ENCODE assay signal across 14 mouse cellular contexts in the genomic region with DNA sequence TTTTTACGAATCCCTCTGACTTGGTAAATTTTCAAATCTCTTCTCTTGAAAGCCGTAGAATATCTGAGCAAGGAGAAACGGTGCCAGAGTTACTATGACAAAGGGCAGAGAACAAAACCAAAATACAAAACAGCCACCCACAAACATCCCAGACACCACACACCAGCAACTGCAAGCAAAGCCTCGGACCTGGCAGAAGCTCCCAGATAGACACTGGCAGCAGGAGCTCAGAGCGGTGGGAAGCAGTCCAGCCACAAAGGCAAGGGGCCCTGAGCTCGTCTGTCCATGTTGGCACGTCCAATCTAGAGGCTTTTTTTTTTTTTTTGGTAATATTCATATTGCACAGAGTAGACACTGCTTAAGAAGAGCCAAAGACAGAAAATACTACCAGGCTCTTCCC. TPM values are rescaled to one million over a fixed set of nuclear protein-coding genes. Genes with fewer than 3 reads are reported as not detected.
DNase-seq lines count a peak whose midpoint lies in the region; ATAC-seq lines count a peak whose summit lies in the region.
"Had no signal": no experiment of that assay in that cellular context is flagged by ENCODE, and none has a peak within 500 bp of the region (broad histone marks: within the 10 kb centered on the region; RNA-seq: fewer than 3 reads in every experiment).

No protein-coding gene starts in this region.

- H3K4me2 ChIP-seq in hindbrain, embryonic 15.5 days = no peak overlapping the region
- H3K4me2 ChIP-seq in hindbrain, embryonic 12.5 days (replicated peaks) = no peak overlapping the region
- H3K4me2 ChIP-seq: heart, embryonic 11.5 days; liver, embryonic 15.5 days had no signal

- no peaks in the 10 kb centered on the region for H3K9me3 ChIP-seq in hindbrain, embryonic 15.5 days
- H3K9me3 ChIP-seq in hindbrain, embryonic 12.5 days (replicated peaks) = no peaks in the 10 kb centered on the region
- H3K9me3 ChIP-seq: liver, embryonic 15.5 days had no signal

- H3K27me3 ChIP-seq in hindbrain, embryonic 15.5 days = no peaks in the 10 kb centered on the region
- H3K27me3 ChIP-seq in hindbrain, embryonic 12.5 days = no peaks in the 10 kb centered on the region
- H3K27me3 ChIP-seq: liver, embryonic 15.5 days had no signal

- intact Hi-C loops in heart, postnatal 10 days (cut with DNase I) = no loop called here

- ATAC-seq in hindbrain, embryonic 15.5 days (ENCODE audit: low FRiP score, low read depth) = no peak
- ATAC-seq in hindbrain, embryonic 12.5 days (ENCODE audit: low FRiP score) = no peak
- ATAC-seq in cerebellum, adult (ENCODE audit: insufficient number of reproducible peaks, low FRiP score, low TSS enrichment) = peak; percentile 64; the same call in 1 of the 2 replicates

- no peak overlapping the region for H3K9ac ChIP-seq in hindbrain, embryonic 15.5 days
- no peak overlapping the region for H3K9ac ChIP-seq in hindbrain, embryonic 12.5 days
- H3K9ac ChIP-seq: liver, embryonic 15.5 days had no signal

- DNase-seq in adipocyte (ENCODE audit: low spot score) = peak; percentile 88
- peak; percentile 89 to 92 for DNase-seq in cerebellum, postnatal 10 days
- no peak for DNase-seq in heart, postnatal 10 days
- no peak for DNase-seq in layer of hippocampus, postnatal 14 days (ENCODE audit: low spot score in 2 of 2)
- DNase-seq: adrenal gland, postnatal 36 days; lung, postnatal 14 days; spleen, adult 18-20 months; thymus, adult 2 months had no signal

- WGBS in hindbrain, embryonic 15.5 days = 70% methylated on average over 7 of the region's 7 CpGs
- 76% methylated on average over 7 of the region's 7 CpGs for WGBS in hindbrain, embryonic 12.5 days

- H3K4me1 ChIP-seq in hindbrain, embryonic 15.5 days (replicated peaks) = peaks cover 6% of the 10 kb centered on the region; the same call in 1 of the 2 replicates
- peaks cover 31% of the 10 kb centered on the region for H3K4me1 ChIP-seq in hindbrain, embryonic 12.5 days
- H3K4me1 ChIP-seq: liver, embryonic 15.5 days had no signal

- H3K4me3 ChIP-seq in hindbrain, embryonic 15.5 days = no peak overlapping the region
- H3K4me3 ChIP-seq in hindbrain, embryonic 12.5 days = no peak overlapping the region
- H3K4me3 ChIP-seq: liver, embryonic 15.5 days had no signal

- no peaks in the 10 kb centered on the region for H3K36me3 ChIP-seq in hindbrain, embryonic 15.5 days
- H3K36me3 ChIP-seq in hindbrain, embryonic 12.5 days = no peaks in the 10 kb centered on the region
- H3K36me3 ChIP-seq: liver, embryonic 15.5 days had no signal

- H3K27ac ChIP-seq in hindbrain, embryonic 15.5 days (replicated peaks) = 0 out of 2 replicates have a peak overlapping the region, but pooled peaks have one; percentile 8
- H3K27ac ChIP-seq in hindbrain, embryonic 12.5 days = no peak overlapping the region
- H3K27ac ChIP-seq: kidney, postnatal 0 days; liver, embryonic 15.5 days had no signal

RNA-seq across cellular contexts. Expression of a gene that starts 58.6 kb away (rescaled TPM):
- 61.6 and 74.2 TPM in 2 replicates for polyA plus RNA-seq in hindbrain, embryonic 15.5 days (2015; fragmentation: Nextera tagmentation; extraction: Ambion mirVana)
- 87.6 and 88.4 TPM in 2 replicates for polyA plus RNA-seq in hindbrain, embryonic 12.5 days (2016; fragmentation: Nextera tagmentation; extraction: Ambion mirVana)
- 10 to 100 TPM; 52.4 to 60.6 TPM for total RNA-seq in heart, postnatal 10 days (2021)
- total RNA-seq in layer of hippocampus, postnatal 14 days (2021) = 10 to 100 TPM; 95.0 to 96.7 TPM

Comparison
In these comparisons a context has a peak if more than half of its experiments do, and no peak if none do; other contexts are left out.
1. DNase-seq: peak in adipocyte (single experiment) and cerebellum, postnatal 10 days (2 of 2); none in heart, postnatal 10 days (0 of 2) and layer of hippocampus, postnatal 14 days (0 of 2).